Mouse (Mus musculus) limb, embryonic 14.5 days (tissue): ENCODE data around the gene Ints1. TPM values are rescaled to one million over a fixed set of nuclear protein-coding genes. Genes with fewer than 3 reads are reported as not detected.
A peak's percentile ranks its signal among the peaks of the same experiment; 100 is the strongest.

Experiments used
- ATAC-seq: fragments of 200-750 bp; cut with Nextera tagmentation; 2 replicates; pipeline ENCODE4 v1.8.0; 2017; ENCODE audit warnings: low read depth, moderate number of reproducible peaks, moderate TSS enrichment; ENCODE audit not compliant: low FRiP score
- DNase-seq: peaks from one replicate; pipeline ENCODE4 v3.0.0-alpha.2; 2015; ENCODE audit warnings: low spot score
- H3K27ac ChIP-seq: fragments of 300-500 bp; sonication (generic); replicated peaks from 2 replicates; pipeline ENCODE4 v1.5.1; 2014; ENCODE audit warnings: low read depth, mild to moderate bottlenecking, low read length, moderate library complexity, mixed read lengths
- H3K27me3 ChIP-seq: fragments of 300-500 bp; sonication (generic); 2 replicates; pipeline ENCODE4 v1.6.1; 2014; ENCODE audit warnings: low read length, mixed read lengths; ENCODE audit not compliant: control insufficient read depth, insufficient read depth
- H3K36me3 ChIP-seq: fragments of 300-500 bp; sonication (generic); 2 replicates; pipeline ENCODE4 v1.6.1; 2014; ENCODE audit warnings: mild to moderate bottlenecking, low read length, moderate library complexity, mixed read lengths; ENCODE audit not compliant: control insufficient read depth, insufficient read depth
- H3K4me1 ChIP-seq: fragments of 300-500 bp; sonication (generic); 2 replicates; pipeline ENCODE4 v1.6.1; 2014; ENCODE audit warnings: antibody characterized with exemption, low read length, mixed read lengths; ENCODE audit not compliant: control insufficient read depth, insufficient read depth
- H3K4me2 ChIP-seq: fragments of 300-500 bp; sonication (generic); replicated peaks from 2 replicates; pipeline ENCODE4 v1.6.1; 2014; ENCODE audit warnings: low read depth, mild to moderate bottlenecking, low read length, moderate library complexity; ENCODE audit not compliant: severe bottlenecking
- H3K4me3 ChIP-seq: fragments of 300-500 bp; sonication (generic); replicated peaks from 2 replicates; pipeline ENCODE4 v1.5.1; 2014; ENCODE audit warnings: low read length
- H3K9ac ChIP-seq: fragments of 300-500 bp; sonication (generic); 2 replicates; pipeline ENCODE4 v1.6.1; 2014; ENCODE audit warnings: mild to moderate bottlenecking, low read depth, low read length, moderate library complexity; ENCODE audit not compliant: severe bottlenecking
- H3K9me3 ChIP-seq: fragments of 300-500 bp; sonication (generic); 2 replicates; pipeline ENCODE4 v1.6.1; 2016; ENCODE audit warnings: low read length; ENCODE audit not compliant: control insufficient read depth
- POLR2A ChIP-seq: fragments of 200-500 bp; IDR thresholded peaks from 2 replicates; pipeline ENCODE4 v1.8.0; 2012; ENCODE audit warnings: inconsistent platforms, mild to moderate bottlenecking, moderate library complexity, borderline replicate concordance; ENCODE audit not compliant: insufficient read depth, insufficient read length; ENCODE audit errors: extremely low read depth
- WGBS: fragments of 180-500 bp; shearing (Covaris S2); extraction: QIAGEN DNeasy Blood & Tissue Kit; methylation state at CpG from one replicate; pipeline ENCODE4 v1.1.7; 2014; 5-methylcytosine and 5-hydroxymethylcytosine counted together
- polyA plus RNA-seq, 2 experiments: library from polyadenylated mRNA; depleted of rRNA in 1 of 2; stranded (reverse) in 1 of 2; unstranded in 1 of 2; fragments of >200 nt; fragmentation: Nextera tagmentation in 1 of 2; extraction: Ambion mirVana in 1 of 2; gene quantifications; 2 replicates each; pipeline versions ENCODE4 v1.2.1 to v1.2.3; 2012 to 2014

The Ints1 gene
- polyA plus RNA-seq, 2 experiments: 35.5 to 50.1 TPM

GRCm38 (mm10) chr5:139732634-139733107 is 42.8 kb downstream of the Ints1 start:
- Histone ChIP-seq H3K4me3 (no peak overlapping the region), H3K36me3 (no peaks in the 10 kb centered on the region), H3K27me3 (no peaks in the 10 kb centered on the region), H3K4me2 (no peak overlapping the region), H3K27ac (no peak overlapping the region), H3K9ac (peak overlapping the region; percentile 36; the same call in 1 of the 2 replicates), H3K9me3 (no peaks in the 10 kb centered on the region), H3K4me1 (peaks cover 43% of the 10 kb centered on the region)
- no peak for TF ChIP-seq POLR2A
- DNase-seq: no peak
- no peak for ATAC-seq
- 34% methylated on average over 11 of the region's 11 CpGs for WGBS

GRCm38 (mm10) chr5:139730712-139731486 is 44.6 kb downstream of the Ints1 start:
- peak overlapping the region; percentile 55; the same call in 1 of the 2 replicates for H3K27ac ChIP-seq
- H3K4me1 ChIP-seq: peaks cover 39% of the 10 kb centered on the region
- no peak for TF ChIP-seq POLR2A
- DNase-seq (peak; percentile 42), ATAC-seq (peak; percentile 31; the same call in 1 of the 2 replicates)
- H3K36me3 ChIP-seq: no peaks in the 10 kb centered on the region
- H3K27me3 ChIP-seq: no peaks in the 10 kb centered on the region
- 0 out of 2 replicates have a peak overlapping the region, but pooled peaks have one; percentile 13 for H3K9ac ChIP-seq
- peak overlapping the region; percentile 14; the same call in 1 of the 2 replicates for H3K4me2 ChIP-seq
- no peaks in the 10 kb centered on the region for H3K9me3 ChIP-seq
- 18% methylated on average over 8 of the region's 8 CpGs for WGBS
- no peak overlapping the region for H3K4me3 ChIP-seq

GRCm38 (mm10) chr5:139727261-139727660 is 48.2 kb downstream of the Ints1 start:
- Histone ChIP-seq H3K27me3 (no peaks in the 10 kb centered on the region), H3K36me3 (no peaks in the 10 kb centered on the region), H3K4me1 (peaks cover 27% of the 10 kb centered on the region), H3K27ac (no peak overlapping the region), H3K9me3 (no peaks in the 10 kb centered on the region), H3K4me3 (no peak overlapping the region), H3K9ac (no peak overlapping the region), H3K4me2 (no peak overlapping the region)
- WGBS: 82% methylated on average over 11 of the region's 11 CpGs
- no peak for TF ChIP-seq POLR2A
- DNase-seq: no peak
- no peak for ATAC-seq

GRCm38 (mm10) chr5:139726186-139726585 is 49.3 kb downstream of the Ints1 start:
- H3K27me3 ChIP-seq: no peaks in the 10 kb centered on the region
- no peak for TF ChIP-seq POLR2A
- 85% methylated on average over 3 of the region's 3 CpGs for WGBS
- DNase-seq: no peak
- no peak overlapping the region for H3K4me2 ChIP-seq
- no peaks in the 10 kb centered on the region for H3K36me3 ChIP-seq
- H3K9ac ChIP-seq: no peak overlapping the region
- H3K4me3 ChIP-seq: no peak overlapping the region
- H3K27ac ChIP-seq: no peak overlapping the region
- H3K9me3 ChIP-seq: no peaks in the 10 kb centered on the region
- ATAC-seq: no peak
- H3K4me1 ChIP-seq: peaks cover 24% of the 10 kb centered on the region

GRCm38 (mm10) chr5:139724336-139725116 is 50.9 kb downstream of the Ints1 start:
- no peak for DNase-seq
- no peak overlapping the region for H3K9ac ChIP-seq
- H3K4me1 ChIP-seq: peaks cover 12% of the 10 kb centered on the region

More at GRCm38 (mm10) chr5:139724336-139725116, 50.9 kb downstream of the Ints1 start:
- H3K36me3 ChIP-seq: no peaks in the 10 kb centered on the region
- 15% methylated on average over 10 of the region's 10 CpGs for WGBS
- H3K9me3 ChIP-seq: no peaks in the 10 kb centered on the region
- peak; percentile 39 for ATAC-seq
- no peak overlapping the region for H3K4me2 ChIP-seq
- H3K27ac ChIP-seq: no peak overlapping the region
- no peak overlapping the region for H3K4me3 ChIP-seq
- no peaks in the 10 kb centered on the region for H3K27me3 ChIP-seq
- TF ChIP-seq POLR2A: no peak
